Mouse (Mus musculus) heart, embryonic 10.5 days (tissue): ENCODE measurements around the gene 1700037H04Rik. TPM values are rescaled to one million over a fixed set of nuclear protein-coding genes. Genes with fewer than 3 reads are reported as not detected.
"Not testable (repeated sequence)": the region's sequence is repeated elsewhere in the genome, so short reads cannot be mapped to it uniquely, and the experiment has no call there.

Experiments used
- DNase-seq: peaks from one replicate; pipeline ENCODE4 v3.0.0-alpha.2; 2017; ENCODE audit warnings: low spot score
- H3K27ac ChIP-seq: fragments of 300-500 bp; sonication (generic); 2 replicates; pipeline ENCODE4 v1.5.1; 2016; ENCODE audit warnings: mild to moderate bottlenecking
- H3K27me3 ChIP-seq: fragments of 300-500 bp; sonication (generic); 2 replicates; pipeline ENCODE4 v1.6.1; 2016; ENCODE audit warnings: mild to moderate bottlenecking; ENCODE audit not compliant: poor library complexity, insufficient read depth, severe bottlenecking
- H3K36me3 ChIP-seq: fragments of 300-500 bp; sonication (generic); 2 replicates; pipeline ENCODE4 v1.6.1; 2016; ENCODE audit warnings: mild to moderate bottlenecking, moderate library complexity
- H3K4me1 ChIP-seq: fragments of 300-500 bp; sonication (generic); 2 replicates; pipeline ENCODE4 v1.6.1; 2016; ENCODE audit warnings: mild to moderate bottlenecking
- H3K4me3 ChIP-seq: fragments of 300-500 bp; sonication (generic); 2 replicates; pipeline ENCODE4 v1.5.1; 2016; ENCODE audit warnings: mild to moderate bottlenecking, moderate library complexity
- H3K9me3 ChIP-seq: fragments of 300-500 bp; sonication (generic); 2 replicates; pipeline ENCODE4 v1.6.1; 2016; ENCODE audit warnings: mild to moderate bottlenecking, moderate library complexity
- WGBS: fragments of 180-500 bp; shearing (Covaris S2); methylation state at CpG from one replicate; pipeline ENCODE4 v1.1.7; 2016; 5-methylcytosine and 5-hydroxymethylcytosine counted together
- polyA plus RNA-seq: library from polyadenylated mRNA; unstranded; fragments of >200 nt; fragmentation: Nextera tagmentation; extraction: Ambion mirVana; gene quantifications from 2 replicates; pipeline ENCODE4 v1.2.1, GENCODE M21; 2016

The 1700037H04Rik gene
- polyA plus RNA-seq, 1 experiment from 2014 or later: 82.6 TPM

- Histone ChIP-seq H3K27ac (peak overlapping the region; percentile 89; the same call in 1 of the 2 replicates), H3K27me3 (0 out of 2 replicates have a peak, but pooled peaks cover 13% of the 10 kb centered on the region), H3K4me1 (peaks cover 52% of the 10 kb centered on the region), H3K36me3 (no peaks in the 10 kb centered on the region), H3K4me3 (peak overlapping the region; percentile 62), H3K9me3 (no peaks in the 10 kb centered on the region)
- 84% methylated on average over 5 of the region's 5 CpGs for WGBS
- peak; percentile 67 for DNase-seq
These were observed 31.7 kb downstream of the 1700037H04Rik start for GRCm38 (mm10) chr2:131128211-131128610.

GRCm38 (mm10) chr2:131127161-131127730, 32.6 kb downstream of the 1700037H04Rik start, which contains the start of gene Hspa12b:
TSS of gene Hspa12b (plus strand) at chr2:131127280.
- no peaks in the 10 kb centered on the region for H3K9me3 ChIP-seq
- H3K36me3 ChIP-seq: no peaks in the 10 kb centered on the region
- peaks cover 51% of the 10 kb centered on the region for H3K4me1 ChIP-seq
- peak within 1 kb of the TSS; percentile 62 for H3K4me3 ChIP-seq
- H3K27me3 ChIP-seq: 0 out of 2 replicates have a peak, but pooled peaks cover 13% of the 10 kb centered on the region
- peak; percentile 93 for DNase-seq
- peak within 1 kb of the TSS; percentile 89 for H3K27ac ChIP-seq
- WGBS: 0% methylated on average over 28 of the region's 28 CpGs

GRCm38 (mm10) chr2:131125964-131126815, 33.7 kb downstream of the 1700037H04Rik start:
- Histone ChIP-seq H3K36me3 (no peaks in the 10 kb centered on the region), H3K9me3 (no peaks in the 10 kb centered on the region), H3K4me1 (peaks cover 43% of the 10 kb centered on the region), H3K27me3 (0 out of 2 replicates have a peak, but pooled peaks cover 13% of the 10 kb centered on the region), H3K27ac (peak overlapping the region; percentile 89), H3K4me3 (peak overlapping the region; percentile 62)
- peak; percentile 89 for DNase-seq
- 42% methylated on average over 9 of the region's 9 CpGs for WGBS

GRCm38 (mm10) chr2:131125157-131125963, 34.5 kb downstream of the 1700037H04Rik start:
- H3K27me3 ChIP-seq: 0 out of 2 replicates have a peak, but pooled peaks cover 13% of the 10 kb centered on the region
- peaks cover 43% of the 10 kb centered on the region for H3K4me1 ChIP-seq
- peak; percentile 66 for DNase-seq
- no peaks in the 10 kb centered on the region for H3K9me3 ChIP-seq
- peak overlapping the region; percentile 38; the same call in 1 of the 2 replicates for H3K27ac ChIP-seq
- H3K36me3 ChIP-seq: no peaks in the 10 kb centered on the region
- H3K4me3 ChIP-seq: no peak overlapping the region
- 89% methylated on average over 9 of the region's 9 CpGs for WGBS

- Histone ChIP-seq H3K9me3 (no peaks in the 10 kb centered on the region), H3K27me3 (0 out of 2 replicates have a peak, but pooled peaks cover 13% of the 10 kb centered on the region), H3K4me1 (peaks cover 36% of the 10 kb centered on the region), H3K36me3 (no peaks in the 10 kb centered on the region), H3K4me3 (no peak overlapping the region), H3K27ac (0 out of 2 replicates have a peak overlapping the region, but pooled peaks have one; percentile 13)
- peak; percentile 61 for DNase-seq
- 53% methylated on average over 3 of the region's 3 CpGs for WGBS
These were observed 35.7 kb downstream of the 1700037H04Rik start for GRCm38 (mm10) chr2:131124166-131124565.

- Histone ChIP-seq H3K27ac (no peak overlapping the region), H3K27me3 (0 out of 2 replicates have a peak, but pooled peaks cover 3% of the 10 kb centered on the region), H3K9me3 (no peaks in the 10 kb centered on the region), H3K4me3 (no peak overlapping the region), H3K36me3 (no peaks in the 10 kb centered on the region), H3K4me1 (peaks cover under 1% of the 10 kb centered on the region; the same call in 1 of the 2 replicates)
- WGBS: 66% methylated on average over 2 of the region's 2 CpGs
- DNase-seq: no peak
These were observed 40.8 kb downstream of the 1700037H04Rik start for GRCm38 (mm10) chr2:131118968-131119574.

- H3K36me3 ChIP-seq: no peaks in the 10 kb centered on the region
- no peaks in the 10 kb centered on the region for H3K9me3 ChIP-seq
- H3K4me3 ChIP-seq: no peak overlapping the region
- 82% methylated on average over 5 of the region's 5 CpGs for WGBS
- H3K27ac ChIP-seq: no peak overlapping the region
- H3K27me3 ChIP-seq: no peaks in the 10 kb centered on the region
- no peak for DNase-seq
- H3K4me1 ChIP-seq: no peaks in the 10 kb centered on the region
These were observed 53.9 kb downstream of the 1700037H04Rik start for GRCm38 (mm10) chr2:131105989-131106388.

GRCm38 (mm10) chr2:131105061-131105460, 54.8 kb downstream of the 1700037H04Rik start:
- not testable (repeated sequence) for H3K36me3 ChIP-seq, H3K27ac ChIP-seq, H3K27me3 ChIP-seq, DNase-seq, H3K9me3 ChIP-seq, H3K4me1 ChIP-seq, H3K4me3 ChIP-seq
- WGBS: 61% methylated on average over 4 of the region's 4 CpGs

- H3K4me3 ChIP-seq: no peak overlapping the region
- no peaks in the 10 kb centered on the region for H3K36me3 ChIP-seq
- no peaks in the 10 kb centered on the region for H3K27me3 ChIP-seq
- DNase-seq: no peak
- no peaks in the 10 kb centered on the region for H3K4me1 ChIP-seq
- H3K27ac ChIP-seq: no peak overlapping the region
- no peaks in the 10 kb centered on the region for H3K9me3 ChIP-seq
- 76% methylated on average over 4 of the region's 4 CpGs for whole genome bisulfite sequencing
These were observed 55.9 kb downstream of the 1700037H04Rik start for GRCm38 (mm10) chr2:131104021-131104420.

- Histone ChIP-seq H3K27me3 (no peaks in the 10 kb centered on the region), H3K4me1 (peaks cover 10% of the 10 kb centered on the region), H3K4me3 (no peak overlapping the region), H3K36me3 (no peaks in the 10 kb centered on the region), H3K27ac (no peak overlapping the region), H3K9me3 (no peaks in the 10 kb centered on the region)
- 42% methylated on average over 3 of the region's 3 CpGs for WGBS
- no peak for DNase-seq
These were observed 58.4 kb downstream of the 1700037H04Rik start for GRCm38 (mm10) chr2:131101530-131101929.

GRCm38 (mm10) chr2:131097087-131097486, 62.8 kb downstream of the 1700037H04Rik start:
- Histone ChIP-seq H3K9me3 (no peaks in the 10 kb centered on the region), H3K27me3 (no peaks in the 10 kb centered on the region), H3K4me1 (peaks cover 18% of the 10 kb centered on the region), H3K27ac (peak overlapping the region; percentile 86; the same call in 1 of the 2 replicates), H3K36me3 (no peaks in the 10 kb centered on the region), H3K4me3 (no peak overlapping the region)
- DNase-seq: no peak
- 77% methylated on average over 4 of the region's 4 CpGs for WGBS
